Mouse (Mus musculus): ENCODE results near the gene Sh3bp1.
A peak's percentile ranks its signal among the peaks of the same experiment; 100 is the strongest.

Gene Sh3bp1

GRCm38 (mm10) chr15:78899740-78900584 lies at the start of gene Sh3bp1:
Gene Sh3bp1, plus strand, starts transcription at chr15:78899768.
- DNase-seq, result peak; percentile 90

GRCm38 (mm10) chr15:78850059-78850824 lies 49.3 kb upstream of the Sh3bp1 start:
- no peak for DNase-seq

DNA sequence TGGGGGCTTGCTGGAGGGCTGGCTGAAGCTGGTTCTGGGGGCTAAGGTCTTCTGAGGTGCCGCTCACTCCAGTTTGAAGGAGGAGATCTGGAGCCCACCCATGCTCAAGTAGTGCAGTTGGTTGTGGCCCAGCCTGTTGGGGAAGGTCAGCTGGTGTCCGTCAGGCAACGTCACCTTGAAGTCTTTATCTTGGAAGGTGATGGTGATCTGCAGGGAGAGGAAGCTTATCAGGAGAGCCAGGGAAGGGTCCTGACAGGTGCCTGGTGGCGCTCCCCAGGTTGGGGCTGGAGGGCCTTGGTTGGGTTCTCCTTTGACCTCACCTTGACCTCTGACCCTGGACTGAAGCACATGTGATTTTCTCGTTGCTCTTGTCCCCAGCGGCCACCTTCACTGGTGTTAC lies 48.6 kb upstream of the Sh3bp1 start:
- DNase-seq, result no peak

DNA sequence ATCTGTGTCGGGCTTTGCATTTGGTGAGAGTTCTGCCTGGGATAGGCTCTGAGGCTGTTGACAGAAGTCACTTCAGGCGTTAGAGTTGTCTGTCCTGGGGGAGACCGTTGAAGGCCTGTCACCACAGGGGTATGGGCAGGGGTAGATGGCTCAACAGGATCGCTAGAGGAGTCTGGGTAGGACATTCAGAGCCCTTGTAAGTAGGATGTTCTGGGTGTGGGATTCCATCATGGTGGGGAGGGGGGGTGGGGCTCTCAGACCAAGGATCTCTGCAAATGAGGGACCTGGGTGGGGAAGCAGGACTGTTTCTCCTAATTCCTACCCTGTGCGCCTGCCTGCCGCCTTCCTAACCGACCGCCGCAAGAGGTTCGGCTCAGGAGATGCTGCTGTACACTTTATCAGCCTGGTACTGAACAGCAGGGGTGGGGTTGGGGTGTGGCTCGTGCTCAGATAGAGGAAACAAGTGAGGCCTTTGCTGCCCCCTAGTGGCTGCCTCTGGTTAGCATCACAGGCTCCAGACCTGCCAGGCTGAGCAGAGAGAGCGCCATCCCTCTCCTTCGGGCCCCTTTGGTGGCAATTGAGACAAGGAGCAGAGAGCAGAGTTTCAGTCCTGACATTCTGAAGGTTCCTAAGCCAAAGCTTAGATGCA lies 47.9 kb upstream of the Sh3bp1 start:
- DNase-seq, result peak; percentile 96

DNA sequence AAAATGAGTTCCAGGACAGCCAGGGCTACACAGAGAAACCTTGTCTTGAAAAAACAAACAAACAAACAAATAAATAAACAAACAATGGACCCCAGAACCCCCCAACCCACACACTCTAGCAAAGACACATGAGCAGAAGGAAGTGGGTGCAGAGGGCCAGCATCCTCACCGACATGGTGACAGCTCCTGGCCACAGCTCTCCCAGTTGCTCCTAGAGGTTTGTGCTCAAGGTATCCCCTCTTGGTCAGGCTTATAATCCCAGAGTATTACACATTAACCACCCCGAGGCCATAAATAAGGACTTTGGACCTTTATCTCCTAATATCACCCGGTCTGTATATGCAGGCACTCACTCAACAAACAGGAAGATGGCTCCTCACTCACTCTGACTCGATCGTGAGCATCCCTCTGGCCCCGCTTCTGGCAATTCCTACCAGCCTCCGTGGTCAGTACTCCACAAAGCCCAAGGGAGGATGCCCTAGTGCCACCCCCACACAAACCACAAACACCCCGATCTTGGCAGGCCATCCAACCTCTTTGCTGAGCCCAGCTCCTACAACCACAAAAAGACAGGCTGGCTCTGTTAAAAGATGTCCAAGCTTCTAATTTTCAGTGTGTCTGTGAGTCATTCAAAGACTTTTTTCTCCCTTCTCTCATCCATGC lies 44.1 kb upstream of the Sh3bp1 start, which contains the start of gene Lgals2:
Lgals2 (minus strand) TSS at position 227 of the 663 bp plus-strand sequence.
- DNase-seq, result no peak

DNA sequence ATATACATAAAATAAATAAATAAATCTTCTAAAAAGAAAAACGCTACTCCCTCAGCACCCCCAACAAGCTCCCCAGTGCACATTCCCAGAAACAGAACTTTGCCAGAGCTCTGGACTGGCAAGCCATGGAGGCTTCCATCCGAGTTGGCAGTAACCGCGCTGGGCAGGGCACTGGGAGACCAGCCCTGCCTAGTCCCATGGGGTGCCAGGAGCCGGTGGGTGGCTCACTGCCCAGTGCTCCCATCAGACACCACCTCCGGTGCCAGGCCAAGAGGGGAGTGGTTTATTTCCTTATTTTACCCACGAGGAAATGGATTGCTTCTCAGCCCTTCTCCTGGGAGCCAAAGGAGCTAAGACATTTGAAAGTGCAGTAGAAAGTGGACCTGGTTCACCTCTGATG lies 42.6 kb upstream of the Sh3bp1 start:
- DNase-seq, result no peak

GRCm38 (mm10) chr15:78859311-78859710 lies 40.3 kb upstream of the Sh3bp1 start:
- no peak for DNase-seq

GRCm38 (mm10) chr15:78859714-78860113 lies 39.9 kb upstream of the Sh3bp1 start:
- DNase-seq, result peak; percentile 66

DNA sequence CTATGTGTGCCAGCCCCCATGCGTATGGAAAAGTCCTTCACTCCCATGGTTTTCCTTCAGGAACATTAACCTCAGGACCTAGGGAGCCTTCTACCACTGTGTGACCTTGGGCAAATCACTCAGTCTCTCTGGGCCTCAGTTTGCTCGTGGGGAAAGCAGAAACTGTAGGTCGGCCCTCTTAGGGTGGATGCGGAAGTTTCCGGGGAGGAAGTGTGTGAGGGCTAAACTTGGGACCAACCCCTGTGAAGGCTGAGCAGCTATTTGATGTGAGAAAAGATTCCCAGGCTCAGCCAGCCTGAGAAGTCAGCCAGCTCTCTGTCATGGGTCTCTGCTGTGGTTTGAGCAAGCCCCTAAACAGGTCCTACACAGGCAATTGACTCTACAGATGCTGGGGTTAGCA lies 37.3 kb upstream of the Sh3bp1 start:
- DNase-seq, result no peak

- DNase-seq, result no peak
Observed at GRCm38 (mm10) chr15:78863154-78863553, 36.4 kb upstream of the Sh3bp1 start.

GRCm38 (mm10) chr15:78863852-78864253 lies 35.7 kb upstream of the Sh3bp1 start:
- DNase-seq, result peak; percentile 72

GRCm38 (mm10) chr15:78868398-78868797 lies 31.2 kb upstream of the Sh3bp1 start:
- DNase-seq, result no peak

- DNase-seq, result no peak
Observed at GRCm38 (mm10) chr15:78868826-78869233, 30.7 kb upstream of the Sh3bp1 start.

GRCm38 (mm10) chr15:78869775-78870174 lies 29.8 kb upstream of the Sh3bp1 start:
- peak; percentile 61 for DNase-seq

GRCm38 (mm10) chr15:78872021-78872608 lies 27.5 kb upstream of the Sh3bp1 start:
- DNase-seq, result no peak

GRCm38 (mm10) chr15:78873803-78874435 lies 25.6 kb upstream of the Sh3bp1 start:
- DNase-seq, result no peak

GRCm38 (mm10) chr15:78874989-78875388 lies 24.6 kb upstream of the Sh3bp1 start:
- no peak for DNase-seq

DNA sequence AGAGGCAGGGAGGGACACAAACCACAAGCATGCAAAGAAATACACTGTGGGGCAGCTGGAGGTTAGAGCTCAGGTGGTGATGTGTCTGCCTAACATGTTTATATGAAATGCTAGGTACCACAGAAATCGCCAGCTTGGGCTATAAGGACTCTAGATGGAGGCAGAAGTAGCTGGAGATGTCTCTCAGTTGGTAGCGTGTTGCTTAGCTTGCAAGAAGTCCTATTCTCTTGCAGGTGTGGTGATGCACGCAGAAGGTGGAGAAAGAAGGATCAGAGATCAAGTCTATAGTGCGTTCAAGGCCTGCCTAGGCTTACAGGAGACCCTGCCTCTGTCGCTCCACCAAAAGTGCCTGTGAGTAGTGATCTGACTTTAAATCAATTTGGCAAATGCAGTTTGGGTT lies 24.0 kb upstream of the Sh3bp1 start:
- no peak for DNase-seq

DNA sequence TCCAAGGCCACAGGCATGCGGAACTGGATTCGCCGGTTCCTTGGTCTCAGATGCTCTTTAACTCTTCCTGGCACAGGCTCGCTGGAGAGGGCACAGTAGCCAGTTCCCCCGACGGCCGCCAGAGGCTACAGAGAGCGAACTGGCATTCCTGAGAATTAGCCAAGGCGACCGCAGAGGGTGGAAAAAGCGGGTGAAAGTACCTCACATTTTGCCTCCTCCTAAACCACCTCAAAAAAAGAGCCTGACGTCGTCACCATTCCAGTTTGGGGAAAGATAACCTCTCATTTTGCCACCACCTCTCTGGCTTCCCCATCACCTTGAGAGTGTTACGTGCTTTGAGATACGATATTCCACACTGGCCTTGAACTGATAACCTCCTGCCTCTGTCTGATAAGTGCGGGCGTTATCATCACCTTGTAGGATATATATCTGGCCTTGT lies 23.3 kb upstream of the Sh3bp1 start:
- peak; percentile 82 for DNase-seq

DNA sequence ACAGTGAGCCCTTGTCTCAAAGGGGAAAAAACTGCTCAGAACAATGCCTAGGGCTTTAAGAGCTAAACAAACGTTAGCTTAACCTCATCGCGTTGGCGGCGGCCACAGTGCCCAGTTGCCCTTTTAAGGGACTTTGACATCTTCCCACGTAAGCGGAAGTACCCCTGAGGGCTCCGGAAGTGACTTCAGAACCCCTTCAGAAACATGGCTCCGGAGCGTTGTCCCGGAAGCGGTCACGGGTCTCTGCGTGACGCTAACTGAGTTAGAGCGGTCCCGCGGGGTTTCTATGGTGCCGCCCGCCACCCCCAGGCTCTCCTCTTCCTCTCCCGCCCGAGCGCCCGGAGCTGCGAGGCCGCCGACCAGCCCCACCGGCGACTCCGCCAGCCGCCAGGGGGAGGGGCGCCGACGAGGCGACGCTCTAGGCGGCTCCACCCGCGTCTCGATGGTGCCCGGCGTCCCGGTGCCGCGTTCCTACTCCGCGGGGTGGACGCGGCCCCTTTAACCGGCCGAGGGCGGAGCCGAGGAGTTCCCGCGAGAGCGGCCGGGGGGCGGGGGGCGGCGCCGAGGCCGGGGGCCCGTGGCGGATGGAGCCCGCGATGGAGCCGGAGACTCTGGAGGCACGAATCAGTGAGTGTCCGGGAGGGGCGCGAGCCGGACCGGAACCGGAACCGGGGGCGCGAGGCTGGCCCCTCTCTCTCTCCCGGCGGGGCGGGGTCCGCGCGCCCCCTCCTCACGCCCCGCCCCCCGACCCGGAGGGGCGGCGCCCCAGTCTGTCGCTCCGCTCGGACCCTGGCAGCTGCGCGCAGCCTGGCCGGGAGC lies 22.4 kb upstream of the Sh3bp1 start, which contains the start of gene Gga1:
Gga1 (plus strand) TSS at position 200 of the 819 bp plus-strand sequence.
- peak; percentile 91 for DNase-seq

Measured in thymus, postnatal 4 days (tissue).